In the genomic region with DNA sequence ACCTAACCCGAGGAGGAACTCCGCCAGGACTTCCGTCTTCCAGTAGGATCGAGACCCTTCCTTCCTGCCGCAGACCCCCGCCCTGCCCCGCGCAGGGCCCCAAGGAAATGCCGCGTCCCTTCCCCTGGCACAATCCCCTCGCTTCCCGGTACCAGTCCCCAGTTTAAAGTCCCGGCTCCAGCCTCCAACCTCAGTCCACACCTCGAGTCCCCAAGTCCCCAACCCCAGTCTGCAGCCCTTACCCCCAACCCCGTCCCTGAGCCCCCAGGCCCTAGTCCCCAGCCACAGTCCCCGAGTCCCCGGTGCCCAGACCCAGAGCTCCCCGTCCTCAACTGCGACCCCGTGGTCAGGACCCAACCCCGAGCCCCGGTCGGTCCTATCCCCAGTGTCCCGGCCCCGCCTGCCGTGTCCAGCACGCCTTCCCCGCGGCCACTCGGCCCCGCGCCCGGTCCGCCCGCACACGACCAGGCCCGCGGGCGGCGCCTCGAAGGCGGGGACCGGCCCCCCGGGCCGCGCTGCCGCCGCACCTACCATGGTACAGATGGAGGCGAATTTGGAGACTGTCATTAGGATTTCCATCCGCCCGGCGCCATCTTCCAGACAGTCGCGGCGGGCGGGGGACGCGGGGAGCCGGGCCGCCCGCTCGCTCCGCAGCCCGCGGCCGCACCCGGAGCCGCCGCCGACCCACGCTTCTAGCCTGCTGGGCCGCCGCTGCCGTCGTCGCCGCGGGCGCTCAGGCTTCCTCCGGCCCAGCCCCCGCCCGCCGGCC, we compare ENCODE assay signal across 8 mouse cellular contexts. TPM values are rescaled to one million over a fixed set of nuclear protein-coding genes. Genes with fewer than 3 reads are reported as not detected.
DNase-seq lines count a peak whose midpoint lies in the region; ATAC-seq and TF ChIP-seq lines count a peak whose summit lies in the region.

No protein-coding gene starts in this region.

- peak overlapping the region; percentile 66 for H3K4me2 ChIP-seq in embryonic facial prominence, embryonic 13.5 days
- H3K4me2 ChIP-seq in limb, embryonic 15.5 days, result peak overlapping the region; percentile 63
- peak overlapping the region; percentile 90 for H3K4me2 ChIP-seq in midbrain, embryonic 16.5 days (ENCODE audit: low read length)

- DNase-seq in layer of hippocampus, adult 2 months (ENCODE audit: low spot score in 2 of 2), result no peak
- no peak for DNase-seq in layer of hippocampus, adult 9-10 months (ENCODE audit: low spot score)
- peak; percentile 65 for DNase-seq in MEL (ENCODE audit: low read depth, low spot score)
- DNase-seq in heart, postnatal 25 days (ENCODE audit: low spot score), result peak; percentile 45
- peak; percentile 55 for DNase-seq in yolk sac, embryonic 10.5 days (ENCODE audit: low spot score)

- H3K79me2 ChIP-seq in MEL (ENCODE audit: control insufficient read depth, insufficient read depth, low read length, poor library complexity), result peaks cover 43% of the 10 kb centered on the region

- intact Hi-C loops in heart, postnatal 25 days (cut with DNase I), result loop anchor here (5.0 kb wide), 1 partner anchor 42 kb away; no protein-coding TSS in a partner anchor

- no peak for TF ChIP-seq CTCF in layer of hippocampus, adult 2 months (conservative IDR thresholded peaks at IDR 0.05)
- no peak for TF ChIP-seq CTCF in MEL (IDR thresholded peaks at IDR 0.05 in 2 of 3, conservative IDR thresholded peaks at IDR 0.05 in 1 of 3; ENCODE audit: control insufficient read depth in 1 of 3, insufficient read depth in 1 of 3, low read depth in 2 of 3, low read length in 3 of 3, poor library complexity in 1 of 3, severe bottlenecking in 1 of 3)

- peak; percentile 66 for ATAC-seq in embryonic facial prominence, embryonic 13.5 days (ENCODE audit: insufficient number of reproducible peaks, insufficient read depth, low FRiP score, low TSS enrichment, low read depth)
- peak; percentile 27; the same call in 1 of the 2 replicates for ATAC-seq in limb, embryonic 15.5 days (ENCODE audit: insufficient number of reproducible peaks, low FRiP score, low TSS enrichment, low read depth)
- ATAC-seq in midbrain, embryonic 16.5 days, result peak; percentile 61

- no peak for TF ChIP-seq EP300 in MEL (IDR thresholded peaks at IDR 0.05; ENCODE audit: low read depth in 1 of 2, low read length in 2 of 2)

- TF ChIP-seq POLR2A in MEL (IDR thresholded peaks at IDR 0.05; ENCODE audit: control insufficient read depth in 1 of 2, insufficient read depth in 1 of 2, low read depth in 1 of 2, low read length in 2 of 2, poor library complexity in 1 of 2), result peak; percentile 64 to 87; a peak in 2 of 4 replicates

- no peaks in the 10 kb centered on the region for H3K9me3 ChIP-seq in MEL (replicated peaks; ENCODE audit: insufficient read depth, low read length)
- no peaks in the 10 kb centered on the region for H3K9me3 ChIP-seq in embryonic facial prominence, embryonic 13.5 days
- no peaks in the 10 kb centered on the region for H3K9me3 ChIP-seq in limb, embryonic 15.5 days
- H3K9me3 ChIP-seq in midbrain, embryonic 16.5 days (replicated peaks; ENCODE audit: control insufficient read depth, low read length, poor library complexity, severe bottlenecking), result no peaks in the 10 kb centered on the region

- H3K27me3 ChIP-seq in MEL (ENCODE audit: control insufficient read depth in 1 of 2, insufficient read depth in 2 of 2, low read length in 2 of 2), result no peaks in the 10 kb centered on the region
- H3K27me3 ChIP-seq in embryonic facial prominence, embryonic 13.5 days, result no peaks in the 10 kb centered on the region
- no peaks in the 10 kb centered on the region for H3K27me3 ChIP-seq in limb, embryonic 15.5 days
- no peaks in the 10 kb centered on the region for H3K27me3 ChIP-seq in midbrain, embryonic 16.5 days (ENCODE audit: control insufficient read depth, insufficient read depth, low read depth, low read length)

- H3K9ac ChIP-seq in MEL (ENCODE audit: control insufficient read depth, low read depth, low read length, poor library complexity, severe bottlenecking), result peak overlapping the region; percentile 88
- H3K9ac ChIP-seq in embryonic facial prominence, embryonic 13.5 days, result peak overlapping the region; percentile 95
- peak overlapping the region; percentile 89 for H3K9ac ChIP-seq in limb, embryonic 15.5 days
- H3K9ac ChIP-seq in midbrain, embryonic 16.5 days (ENCODE audit: low read depth, low read length), result peak overlapping the region; percentile 95

- peaks cover 4 to 21% of the 10 kb centered on the region in 2 experiments for H3K4me1 ChIP-seq in MEL (ENCODE audit: control insufficient read depth in 1 of 2, insufficient read depth in 2 of 2, low read length in 2 of 2)
- H3K4me1 ChIP-seq in embryonic facial prominence, embryonic 13.5 days, result peaks cover 25% of the 10 kb centered on the region
- H3K4me1 ChIP-seq in limb, embryonic 15.5 days, result peaks cover 37% of the 10 kb centered on the region
- peaks cover 29% of the 10 kb centered on the region for H3K4me1 ChIP-seq in midbrain, embryonic 16.5 days (ENCODE audit: control insufficient read depth, insufficient read depth, low read length)

- under 1% methylated on average over 74 of the region's 83 CpGs for WGBS in embryonic facial prominence, embryonic 13.5 days
- under 1% methylated on average over 78 of the region's 83 CpGs for WGBS in limb, embryonic 15.5 days
- under 1% methylated on average over 78 of the region's 83 CpGs for WGBS in midbrain, embryonic 16.5 days

- TF ChIP-seq RAD21 in MEL (IDR thresholded peaks at IDR 0.05; ENCODE audit: low read depth, low read length), result no peak

- H3K36me3 ChIP-seq in MEL (ENCODE audit: control insufficient read depth in 1 of 2, insufficient read depth in 2 of 2, low read length in 2 of 2), result peaks cover 0 to 7% of the 10 kb centered on the region in 2 experiments; a peak in 2 of 4 replicates
- no peaks in the 10 kb centered on the region for H3K36me3 ChIP-seq in embryonic facial prominence, embryonic 13.5 days
- no peaks in the 10 kb centered on the region for H3K36me3 ChIP-seq in limb, embryonic 15.5 days
- H3K36me3 ChIP-seq in midbrain, embryonic 16.5 days (ENCODE audit: control insufficient read depth, insufficient read depth, low read length), result no peaks in the 10 kb centered on the region

- peak overlapping the region; percentile 83 for H3K4me3 ChIP-seq in layer of hippocampus, adult 2 months
- peak overlapping the region; percentile 84 to 93 for H3K4me3 ChIP-seq in MEL (ENCODE audit: control insufficient read depth in 1 of 2, insufficient read depth in 1 of 2, low read depth in 2 of 2, low read length in 2 of 2)
- peak overlapping the region; percentile 97 for H3K4me3 ChIP-seq in embryonic facial prominence, embryonic 13.5 days
- peak overlapping the region; percentile 98 for H3K4me3 ChIP-seq in limb, embryonic 15.5 days
- H3K4me3 ChIP-seq in midbrain, embryonic 16.5 days (ENCODE audit: low read depth, low read length), result peak overlapping the region; percentile 99

- peak overlapping the region; percentile 89 for H3K27ac ChIP-seq in layer of hippocampus, adult 2 months
- peak overlapping the region; percentile 33 for H3K27ac ChIP-seq in MEL (ENCODE audit: control insufficient read depth, low read depth, low read length)
- peak overlapping the region; percentile 90 for H3K27ac ChIP-seq in embryonic facial prominence, embryonic 13.5 days
- H3K27ac ChIP-seq in limb, embryonic 15.5 days, result peak overlapping the region; percentile 93
- H3K27ac ChIP-seq in midbrain, embryonic 16.5 days (ENCODE audit: low read length), result peak overlapping the region; percentile 86

TF ChIP-seq in MEL, 35 proteins besides CTCF, POLR2A, EP300 and RAD21 (continues in another document):
- TF ChIP-seq CHD2 (IDR thresholded peaks at IDR 0.05; ENCODE audit: low read length) (no peak), UBTF (IDR thresholded peaks at IDR 0.05; ENCODE audit: borderline replicate concordance, insufficient read depth, low read depth, low read length) (no peak), MAZ (IDR thresholded peaks at IDR 0.05; ENCODE audit: low read depth, low read length) (no peak), GABPA (IDR thresholded peaks at IDR 0.05; ENCODE audit: low read depth, low read length) (no peak), ZMIZ1 (IDR thresholded peaks at IDR 0.05; ENCODE audit: low read depth, low read length) (peak; percentile 86), CHD1 (IDR thresholded peaks at IDR 0.05; ENCODE audit: low read depth, low read length) (no peak), SIN3A (IDR thresholded peaks at IDR 0.05; ENCODE audit: low read length) (peak; percentile 67; the same call in 1 of the 2 replicates)

RNA-seq across cellular contexts. Expression of gene Usp12, which starts 0.5 kb away (rescaled TPM):
- 10 to 100 TPM; 58.4 to 62.5 TPM for total RNA-seq in layer of hippocampus, adult 2 months (2021)
- total RNA-seq in MEL (2012; rRNA removed), result 22.0 and 24.5 TPM in 2 replicates
- 10 to 100 TPM in 1 of 2 experiments, not detected in 1; 24.5 TPM for polyA plus RNA-seq in MEL (2012; ENCODE audit: insufficient read depth in 1 of 2, insufficient read length in 2 of 2, low read depth in 1 of 2, low replicate concordance in 2 of 2, missing spikeins in 1 of 2)
- polyA plus RNA-seq in embryonic facial prominence, embryonic 13.5 days (2015; fragmentation: Nextera tagmentation; extraction: Ambion mirVana), result 13.0 and 15.9 TPM in 2 replicates
- 10 to 100 TPM; 15.3 to 16.6 TPM for total RNA-seq in heart, postnatal 25 days (2021)
- 15.5 and 16.6 TPM in 2 replicates for polyA plus RNA-seq in limb, embryonic 15.5 days (2015; fragmentation: Nextera tagmentation; extraction: Ambion mirVana)
- polyA plus RNA-seq in midbrain, embryonic 16.5 days (2015; fragmentation: Nextera tagmentation; extraction: Ambion mirVana), result 14.5 and 16.6 TPM in 2 replicates

RNA-seq across cellular contexts. Expression of gene Rpl21, which starts 38.4 kb away (rescaled TPM):
- 100 to 1,000 TPM; 205 to 212 TPM for total RNA-seq in layer of hippocampus, adult 2 months (2021)
- 468 and 508 TPM in 2 replicates for total RNA-seq in MEL (2012; rRNA removed)
- polyA plus RNA-seq in MEL (2012; ENCODE audit: insufficient read depth in 1 of 2, insufficient read length in 2 of 2, low read depth in 1 of 2, low replicate concordance in 2 of 2, missing spikeins in 1 of 2), result 10 to 100 TPM in 1 of 2 experiments, not detected in 1; 70.7 TPM
- 568 and 633 TPM in 2 replicates for polyA plus RNA-seq in embryonic facial prominence, embryonic 13.5 days (2015; fragmentation: Nextera tagmentation; extraction: Ambion mirVana)
- total RNA-seq in heart, postnatal 25 days (2021), result 100 to 1,000 TPM; 120 to 125 TPM
- polyA plus RNA-seq in limb, embryonic 15.5 days (2015; fragmentation: Nextera tagmentation; extraction: Ambion mirVana), result 448 and 534 TPM in 2 replicates
- 300 and 310 TPM in 2 replicates for polyA plus RNA-seq in midbrain, embryonic 16.5 days (2015; fragmentation: Nextera tagmentation; extraction: Ambion mirVana)

RNA-seq across cellular contexts. Expression of gene Rasl11a, which starts 50.6 kb away (rescaled TPM):
- total RNA-seq in layer of hippocampus, adult 2 months (2021), result 10 to 100 TPM; 11.0 to 13.7 TPM
- total RNA-seq in MEL (2012; rRNA removed), result 1.1 and 1.7 TPM in 2 replicates
- polyA plus RNA-seq in MEL (2012; ENCODE audit: insufficient read depth in 1 of 2, insufficient read length in 2 of 2, low read depth in 1 of 2, low replicate concordance in 2 of 2, missing spikeins in 1 of 2), result 1 to 10 TPM in 1 of 2 experiments, not detected in 1; 2.3 TPM
- 12.4 and 14.6 TPM in 2 replicates for polyA plus RNA-seq in embryonic facial prominence, embryonic 13.5 days (2015; fragmentation: Nextera tagmentation; extraction: Ambion mirVana)
- 1 to 10 TPM; 2.2 to 3.9 TPM for total RNA-seq in heart, postnatal 25 days (2021)
- 11.4 and 11.5 TPM in 2 replicates for polyA plus RNA-seq in limb, embryonic 15.5 days (2015; fragmentation: Nextera tagmentation; extraction: Ambion mirVana)
- 10.2 and 10.8 TPM in 2 replicates for polyA plus RNA-seq in midbrain, embryonic 16.5 days (2015; fragmentation: Nextera tagmentation; extraction: Ambion mirVana)

Comparison
In these comparisons a context has a peak if more than half of its experiments do, and no peak if none do; other contexts are left out.
1. DNase-seq: peak in MEL (single experiment), heart, postnatal 25 days (single experiment) and yolk sac, embryonic 10.5 days (single experiment); none in layer of hippocampus, adult 2 months (0 of 2) and layer of hippocampus, adult 9-10 months (single experiment).
2. H3K27ac ChIP-seq: peak in every context shown above with its lines; median percentile 93 in limb, embryonic 15.5 days; 90 in embryonic facial prominence, embryonic 13.5 days; 89 in layer of hippocampus, adult 2 months; 86 in midbrain, embryonic 16.5 days; 33 in MEL.
3. Peak in every context shown above with its lines, with median percentiles within 50 percentile points of each other: H3K4me3 ChIP-seq, H3K9ac ChIP-seq, ATAC-seq and H3K4me2 ChIP-seq.